Mouse (Mus musculus) adrenal gland, postnatal 0 days (tissue): Measurements from ENCODE around the gene Ccdc70. TPM values are rescaled to one million over a fixed set of nuclear protein-coding genes. Genes with fewer than 3 reads are reported as not detected.

Source experiments
- polyA plus RNA-seq: library from polyadenylated mRNA; unstranded; fragments of >200 nt; fragmentation: Nextera tagmentation; extraction: Ambion mirVana; gene quantifications from 2 replicates; pipeline ENCODE4 v1.2.1, GENCODE M21; 2015

Gene Ccdc70
- not detected in 2 replicates for polyA plus RNA-seq

GRCm38 (mm10) chr8:21969475-21969874 lies at the start of gene Ccdc70:
Gene Ccdc70 (plus strand): TSS chr8:21969775.

GRCm38 (mm10) chr8:21932610-21933009 lies 37.0 kb upstream of the Ccdc70 start, which contains the start of gene Defb15:
Gene Defb15 (minus strand): TSS chr8:21932710.

GRCm38 (mm10) chr8:21938052-21938451 lies 31.5 kb upstream of the Ccdc70 start, which contains the start of gene Defb35:
Gene Defb35 (plus strand): TSS chr8:21938352.

GRCm38 (mm10) chr8:21946462-21946861 lies 23.1 kb upstream of the Ccdc70 start, which contains the start of gene Defb13:
Gene Defb13 (plus strand): TSS chr8:21946762.

GRCm38 (mm10) chr8:21958414-21958813 lies 11.2 kb upstream of the Ccdc70 start, which contains the start of gene Fam90a1a:
Gene Fam90a1a (plus strand): TSS chr8:21958714.

Other genes with a start within 250 kb of the Ccdc70 start
- 0.35 and 0.37 TPM in 2 replicates for gene Defa24, start 235.3 kb upstream of the Ccdc70 start, polyA plus RNA-seq
- gene Defb50, start 146.2 kb upstream of the Ccdc70 start, polyA plus RNA-seq: not detected in 2 replicates
- not detected in 2 replicates for gene Defb2, start 129.8 kb upstream of the Ccdc70 start, polyA plus RNA-seq
- not detected in 2 replicates for gene Defb10, start 110.9 kb upstream of the Ccdc70 start, polyA plus RNA-seq
- not detected in 2 replicates for gene Defb9, start 84.4 kb upstream of the Ccdc70 start, polyA plus RNA-seq
- not detected in 2 replicates for gene Defb11, start 63.4 kb upstream of the Ccdc70 start, polyA plus RNA-seq
- not detected in 2 replicates for gene Defb15, start 37.1 kb upstream of the Ccdc70 start, polyA plus RNA-seq
- not detected in 2 replicates for gene Defb35, start 31.4 kb upstream of the Ccdc70 start, polyA plus RNA-seq
- not detected in 2 replicates for gene Defb13, start 23.0 kb upstream of the Ccdc70 start, polyA plus RNA-seq
- gene Fam90a1a, start 11.1 kb upstream of the Ccdc70 start, polyA plus RNA-seq: not detected in 2 replicates
- 0.41 and 0.84 TPM in 2 replicates for gene Atp7b, start 90.5 kb downstream of the Ccdc70 start, polyA plus RNA-seq
- gene Alg11, start 90.9 kb downstream of the Ccdc70 start, polyA plus RNA-seq: 18.8 and 22.3 TPM in 2 replicates
- 2.0 and 4.7 TPM in 2 replicates for gene Nek5, start 155.3 kb downstream of the Ccdc70 start, polyA plus RNA-seq
- gene Nek3, start 196.7 kb downstream of the Ccdc70 start, polyA plus RNA-seq: 6.7 and 7.1 TPM in 2 replicates
- gene Ckap2, start 216.0 kb downstream of the Ccdc70 start, polyA plus RNA-seq: 20.2 and 21.0 TPM in 2 replicates
- gene Vps36, start 223.0 kb downstream of the Ccdc70 start, polyA plus RNA-seq: 21.7 and 26.4 TPM in 2 replicates